Mouse (Mus musculus): Measurements from ENCODE around the gene Tmem8b.

The Tmem8b gene

DNA sequence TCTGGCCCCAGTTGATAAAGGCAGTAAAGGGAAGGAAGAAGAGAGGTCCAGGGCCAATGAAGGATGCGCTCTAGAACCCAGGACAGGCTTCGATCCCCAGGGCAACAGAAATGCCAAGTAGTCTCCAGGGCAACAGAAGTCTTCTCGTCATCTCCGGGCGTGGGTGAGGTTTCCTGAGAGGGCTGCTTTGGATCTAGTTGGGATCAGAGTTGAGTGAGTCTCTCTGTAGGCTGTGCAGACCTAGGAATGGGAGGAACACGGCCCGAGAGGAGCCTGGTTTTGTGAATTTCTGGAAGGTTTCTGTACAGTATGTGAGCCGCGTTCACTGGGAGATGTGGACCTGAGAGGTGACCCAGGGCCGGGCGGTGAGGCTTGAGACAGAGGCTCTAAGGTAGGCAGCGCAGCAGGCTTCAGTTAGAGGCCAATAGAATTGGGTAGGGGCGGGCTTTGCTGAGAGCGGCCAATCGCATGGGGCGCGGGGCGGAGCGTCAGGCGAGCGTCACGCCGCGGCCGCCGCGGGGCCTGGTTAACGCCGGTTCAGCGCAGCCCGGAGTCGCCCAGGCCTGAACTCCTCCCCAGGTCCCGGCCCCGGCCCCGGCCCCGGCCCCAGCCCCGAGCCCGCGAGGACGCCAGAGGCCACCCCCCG lies at the start of gene Tmem8b, which contains the start of gene Fam221b:
Tmem8b (plus strand) TSS at position 190 of the 646 bp plus-strand sequence.
Fam221b (minus strand) TSS at position 364 of the 646 bp plus-strand sequence.
- peak; percentile 77 for DNase-seq (ENCODE audit: low spot score)

DNA sequence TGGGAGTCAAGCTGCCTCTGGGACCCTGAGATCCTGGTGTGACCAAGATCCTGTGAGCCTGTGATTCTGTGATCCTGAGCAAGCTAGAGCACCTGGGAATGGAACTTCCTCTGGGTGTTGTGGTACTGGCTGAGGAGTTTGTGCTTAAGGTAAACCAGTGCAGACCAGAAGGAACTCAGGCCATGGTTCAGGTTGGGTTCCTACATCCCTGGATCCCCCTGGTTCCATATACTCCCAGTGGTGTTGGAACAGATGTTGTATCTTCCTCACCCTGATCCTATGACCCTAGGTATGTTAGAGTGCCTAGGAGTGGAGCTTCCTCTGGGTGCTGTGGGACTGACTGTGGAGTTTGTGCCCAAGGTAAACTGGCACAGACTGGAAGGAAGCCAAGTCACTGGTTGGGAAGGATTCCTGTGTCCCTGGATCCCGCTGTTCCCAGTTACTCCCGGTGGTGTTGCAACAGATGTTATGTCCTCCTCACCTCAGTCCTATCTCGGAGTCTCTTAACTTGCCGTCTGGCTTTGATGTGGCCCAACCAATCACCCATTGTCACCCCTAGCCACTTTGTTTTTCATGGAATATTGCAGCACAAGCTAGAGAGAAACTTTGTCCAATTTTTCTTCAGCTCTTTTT lies 48.5 kb upstream of the Tmem8b start:
- DNase-seq (ENCODE audit: low spot score), result no peak

DNA sequence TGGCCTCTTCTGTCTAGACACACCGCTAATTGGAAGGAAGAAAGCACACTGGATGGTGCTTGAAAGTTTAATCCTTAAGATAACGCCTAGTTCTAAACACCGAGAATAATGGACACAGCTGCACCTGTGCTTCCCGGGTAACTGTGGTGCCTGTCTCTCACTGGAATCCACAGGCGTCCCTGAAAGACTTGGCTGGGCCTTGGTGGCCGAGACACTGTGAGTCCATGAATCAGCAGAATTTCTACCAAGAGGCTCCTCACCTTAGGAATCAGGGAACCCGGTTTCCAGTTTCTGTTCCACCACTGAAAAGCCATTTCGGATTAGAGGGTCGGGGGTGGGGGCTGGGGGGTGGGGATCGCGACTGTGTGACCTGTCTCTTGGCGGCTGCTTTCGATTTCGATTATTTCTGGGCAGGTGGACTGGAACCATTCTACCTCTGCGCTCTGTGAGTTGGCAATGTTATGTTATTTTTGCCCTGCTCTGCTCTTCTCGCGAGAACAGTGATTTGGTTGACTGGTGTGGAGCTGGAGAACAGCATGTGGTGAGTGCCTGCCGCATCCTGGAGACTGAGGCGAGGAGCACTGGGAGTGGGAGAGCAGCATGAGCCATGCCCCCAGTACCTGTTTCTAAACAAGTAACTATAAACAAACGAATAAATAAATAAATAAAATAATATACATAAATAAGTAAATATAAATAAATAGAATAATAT lies 39.5 kb upstream of the Tmem8b start:
- peak; percentile 49 for DNase-seq (ENCODE audit: low spot score)

DNA sequence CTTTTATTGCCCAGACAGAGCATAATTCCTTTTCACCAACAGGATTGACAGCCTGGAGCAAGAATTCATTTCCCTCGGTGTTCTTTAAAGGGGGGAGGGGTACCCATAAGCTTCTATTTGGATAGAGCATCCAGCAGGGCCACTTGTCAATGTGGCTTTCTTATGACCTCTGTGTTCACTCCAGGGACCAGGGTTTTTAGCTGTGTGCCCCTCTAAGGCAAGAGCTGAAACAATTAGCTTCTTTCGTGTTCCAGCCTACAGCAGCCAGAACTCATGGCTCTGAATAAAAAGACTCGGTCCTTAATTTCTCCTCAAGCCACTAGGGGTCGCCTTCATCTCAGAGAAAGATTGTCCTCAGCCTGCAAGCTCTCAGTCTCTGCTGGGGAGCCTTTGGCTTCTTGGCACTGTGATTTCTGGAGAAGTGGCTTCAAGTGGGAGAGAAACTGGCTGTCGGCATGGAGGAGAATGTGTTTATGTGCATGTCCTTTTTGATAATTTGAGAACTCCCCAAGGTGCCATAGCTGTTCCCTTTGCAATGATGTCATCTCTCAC lies 38.7 kb upstream of the Tmem8b start:
- DNase-seq (ENCODE audit: low spot score), result peak; percentile 73

DNA sequence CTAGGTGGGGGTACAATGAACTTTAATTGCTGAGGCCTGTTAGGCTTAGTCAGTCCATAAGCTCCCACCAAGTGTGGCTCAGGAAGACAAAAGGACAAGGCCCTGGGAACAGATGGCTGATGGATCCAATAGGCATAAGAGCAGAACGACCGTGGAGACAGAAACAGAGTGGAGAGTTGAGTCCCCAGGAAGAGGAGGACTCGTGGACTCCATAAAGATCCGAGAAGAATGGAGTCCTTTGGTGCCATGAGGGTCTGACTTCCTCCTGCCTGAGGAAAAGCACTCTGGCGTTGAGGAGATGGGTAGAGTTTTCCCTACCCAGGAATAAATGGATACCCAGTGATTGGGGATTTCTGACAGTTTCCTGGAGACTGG lies 38.1 kb upstream of the Tmem8b start:
- no peak for DNase-seq (ENCODE audit: low spot score)

DNA sequence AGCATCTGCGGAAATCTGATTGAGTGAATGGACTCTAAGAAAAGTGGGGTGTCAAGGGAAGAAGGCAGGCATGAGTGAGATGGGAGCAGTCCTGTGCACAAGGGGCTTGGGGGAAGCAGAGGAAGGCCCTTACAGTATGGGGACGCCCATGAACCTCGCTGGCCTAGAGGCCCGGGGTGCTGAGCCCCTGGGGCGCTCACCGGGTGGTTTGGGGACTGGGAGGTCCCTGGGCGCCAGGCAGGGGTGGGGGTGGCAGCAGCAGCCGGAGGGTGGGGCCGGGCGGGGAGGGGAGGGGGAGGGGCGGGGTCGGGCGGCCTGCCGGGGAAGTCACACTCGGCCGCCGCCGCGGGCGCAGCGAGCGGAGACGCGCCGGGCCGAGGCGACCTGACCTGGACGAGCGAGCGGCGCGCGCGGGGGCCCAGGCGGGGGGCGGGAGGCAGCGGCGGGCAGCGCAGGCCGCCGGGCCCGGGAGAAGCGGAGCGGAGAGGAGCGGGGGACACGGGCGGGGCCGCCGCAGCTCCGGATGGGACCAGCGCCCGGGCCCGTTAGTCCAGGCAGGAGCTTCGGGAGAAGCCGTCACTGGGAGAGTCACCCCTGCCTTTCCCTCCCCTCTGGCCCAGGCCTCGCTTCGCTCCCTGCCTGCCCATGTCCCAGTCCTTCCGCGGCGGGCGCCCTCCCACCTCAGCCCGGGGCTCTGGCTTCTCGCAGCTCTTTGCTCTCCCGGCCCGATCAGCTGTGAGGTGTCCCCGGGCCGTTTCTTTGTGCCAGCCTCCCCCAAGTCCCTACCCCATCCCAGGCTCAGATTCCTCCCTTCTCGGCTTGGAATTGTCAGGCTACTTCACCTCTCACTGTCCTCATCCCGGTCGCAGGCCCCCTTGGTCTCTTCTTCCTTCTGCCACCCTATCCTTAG lies 37.5 kb upstream of the Tmem8b start, which contains the start of gene Npr2:
Npr2 (plus strand) TSS at position 890 of the 910 bp plus-strand sequence.
- DNase-seq (ENCODE audit: low spot score), result no peak

DNA sequence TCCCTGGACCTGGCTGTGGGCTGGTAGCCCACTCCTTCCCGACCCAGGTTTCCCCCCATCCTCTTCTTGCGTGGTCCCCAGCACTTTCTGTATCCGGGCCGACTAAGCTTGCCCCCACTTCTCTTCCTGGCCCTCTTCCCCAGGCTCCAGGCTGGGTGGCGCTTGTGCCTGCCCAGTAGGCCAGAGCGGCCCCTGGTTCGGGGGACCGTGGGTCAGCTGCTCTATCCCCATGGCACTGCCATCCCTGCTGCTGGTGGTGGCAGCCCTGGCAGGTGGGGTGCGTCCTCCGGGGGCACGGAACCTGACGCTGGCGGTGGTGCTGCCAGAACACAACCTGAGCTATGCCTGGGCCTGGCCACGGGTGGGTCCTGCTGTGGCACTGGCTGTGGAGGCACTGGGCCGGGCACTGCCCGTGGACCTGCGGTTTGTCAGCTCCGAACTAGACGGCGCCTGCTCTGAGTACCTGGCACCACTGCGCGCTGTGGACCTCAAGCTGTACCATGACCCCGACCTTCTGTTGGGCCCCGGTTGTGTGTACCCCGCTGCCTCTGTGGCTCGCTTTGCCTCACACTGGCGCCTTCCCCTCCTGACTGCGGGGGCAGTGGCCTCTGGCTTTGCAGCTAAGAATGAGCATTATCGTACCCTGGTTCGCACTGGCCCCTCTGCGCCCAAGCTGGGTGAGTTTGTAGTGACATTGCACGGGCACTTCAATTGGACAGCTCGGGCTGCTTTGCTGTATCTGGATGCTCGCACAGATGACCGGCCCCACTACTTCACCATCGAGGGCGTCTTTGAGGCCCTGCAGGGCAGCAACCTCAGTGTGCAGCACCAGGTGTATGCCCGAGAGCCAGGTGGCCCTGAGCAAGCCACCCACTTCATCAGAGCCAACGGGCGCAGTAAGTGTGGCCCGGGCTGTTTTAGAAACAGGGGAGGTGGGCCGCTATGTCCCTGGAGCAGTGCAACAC lies 36.5 kb upstream of the Tmem8b start:
- no peak for DNase-seq (ENCODE audit: low spot score)

DNA sequence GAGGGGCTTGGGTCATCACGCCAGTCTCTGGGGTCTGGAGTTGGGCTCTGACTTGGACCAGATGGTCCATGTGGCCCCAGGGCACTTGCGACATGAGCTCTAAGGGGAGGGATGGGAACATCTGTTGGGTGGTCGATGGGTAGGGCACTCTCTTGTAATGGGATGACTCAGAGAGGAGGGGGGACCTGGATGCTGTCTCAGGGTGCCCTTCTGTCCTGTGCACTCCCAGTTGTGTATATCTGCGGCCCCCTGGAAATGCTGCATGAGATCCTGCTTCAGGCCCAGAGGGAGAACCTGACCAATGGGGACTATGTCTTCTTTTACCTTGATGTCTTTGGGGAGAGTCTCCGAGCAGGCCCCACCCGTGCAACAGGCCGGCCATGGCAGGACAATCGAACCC lies 35.5 kb upstream of the Tmem8b start:
- no peak for DNase-seq (ENCODE audit: low spot score)

DNA sequence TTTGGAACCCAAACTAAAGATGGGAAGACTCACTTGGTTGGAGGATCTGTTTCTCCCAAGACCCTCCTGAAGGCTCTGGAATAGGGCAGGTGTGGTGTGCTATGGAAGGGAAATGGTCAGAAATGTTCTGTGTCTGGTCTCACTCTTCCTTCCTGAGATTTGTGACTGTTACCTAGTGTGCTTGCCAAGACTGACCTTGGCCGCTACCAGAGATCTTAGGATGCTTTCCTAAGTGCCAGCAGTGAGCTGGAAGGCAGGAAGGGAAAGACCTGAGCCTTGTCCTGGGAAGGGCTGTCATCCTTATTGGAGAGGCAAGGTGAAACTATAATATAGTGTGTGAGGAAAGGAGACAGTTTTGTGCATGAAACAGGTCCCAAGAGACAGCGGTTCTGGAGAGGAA lies 35.0 kb upstream of the Tmem8b start:
- DNase-seq (ENCODE audit: low spot score), result no peak

DNA sequence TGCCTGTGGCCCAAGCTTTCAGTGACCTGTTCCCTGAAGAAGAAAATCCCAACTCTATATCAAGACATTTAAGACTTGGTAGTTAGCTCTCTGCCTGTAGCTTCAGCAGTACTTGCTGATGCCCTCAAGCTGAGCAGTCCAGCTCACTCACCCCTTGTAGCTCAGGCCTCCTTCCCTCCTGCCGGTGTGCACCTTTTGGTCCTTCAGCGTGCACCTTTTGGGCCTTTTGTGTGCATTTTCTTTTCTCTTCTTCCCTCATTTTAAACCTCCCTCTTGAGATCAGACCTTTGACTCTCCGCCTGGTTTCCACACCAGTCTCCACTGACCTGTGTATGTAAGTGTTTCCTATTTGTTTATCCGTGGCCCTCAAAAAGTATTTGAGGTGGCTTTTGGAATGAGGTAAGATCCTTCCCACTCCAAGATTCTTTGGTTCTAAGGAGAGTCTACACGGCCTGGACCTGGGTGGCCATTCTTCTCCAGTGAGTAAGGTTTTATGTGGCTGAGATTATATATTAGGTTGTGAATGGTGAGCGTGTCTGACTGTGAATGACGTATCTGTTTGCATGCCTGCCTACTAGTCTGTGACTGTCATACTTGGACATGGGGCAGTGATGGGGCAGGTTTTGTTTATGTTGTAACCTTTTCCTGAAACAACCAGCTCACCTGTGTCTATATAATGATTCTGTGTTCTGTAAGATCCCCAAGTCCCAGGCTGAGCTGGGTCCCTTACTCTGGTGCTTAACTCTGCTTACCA lies 34.0 kb upstream of the Tmem8b start:
- DNase-seq (ENCODE audit: low spot score), result no peak

DNA sequence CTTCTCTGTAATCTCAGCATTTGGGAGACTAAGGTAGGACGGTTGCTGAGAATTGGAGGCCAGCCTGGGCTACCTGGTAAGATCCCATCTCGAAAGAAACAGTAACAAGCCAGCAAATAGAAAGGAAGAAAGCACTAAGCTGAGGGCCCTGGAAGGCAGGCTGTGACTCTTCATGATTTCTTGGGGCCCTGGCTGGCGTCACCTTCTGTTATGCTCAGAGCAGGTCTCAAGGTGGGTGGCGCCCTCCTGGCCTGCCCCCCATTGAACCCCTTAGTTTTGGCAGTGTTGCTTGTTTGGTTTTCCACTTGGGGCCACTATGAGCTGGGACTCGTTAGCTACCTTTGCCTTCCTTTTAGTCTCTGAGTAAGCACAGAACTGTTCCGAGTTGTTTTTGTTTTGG lies 32.0 kb upstream of the Tmem8b start:
- no peak for DNase-seq (ENCODE audit: low spot score)

DNA sequence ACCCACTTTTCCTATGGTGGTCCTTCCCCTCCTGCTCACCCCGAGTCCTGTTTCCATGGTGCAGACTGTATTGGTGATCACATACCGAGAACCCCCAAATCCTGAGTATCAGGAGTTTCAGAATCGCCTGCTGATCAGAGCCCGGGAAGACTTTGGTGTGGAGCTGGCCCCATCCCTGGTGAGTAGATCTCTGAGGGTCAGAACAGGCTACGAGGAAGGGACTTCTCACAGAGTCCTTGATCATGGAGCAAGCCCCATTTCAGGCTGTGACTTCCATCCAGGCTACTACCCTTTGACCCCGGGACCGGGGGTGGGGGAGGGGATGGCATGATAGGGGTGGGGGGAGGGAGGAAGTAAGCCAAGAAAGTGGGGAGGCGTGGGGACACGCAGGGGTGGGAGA lies 28.7 kb upstream of the Tmem8b start:
- DNase-seq (ENCODE audit: low spot score), result no peak

DNA sequence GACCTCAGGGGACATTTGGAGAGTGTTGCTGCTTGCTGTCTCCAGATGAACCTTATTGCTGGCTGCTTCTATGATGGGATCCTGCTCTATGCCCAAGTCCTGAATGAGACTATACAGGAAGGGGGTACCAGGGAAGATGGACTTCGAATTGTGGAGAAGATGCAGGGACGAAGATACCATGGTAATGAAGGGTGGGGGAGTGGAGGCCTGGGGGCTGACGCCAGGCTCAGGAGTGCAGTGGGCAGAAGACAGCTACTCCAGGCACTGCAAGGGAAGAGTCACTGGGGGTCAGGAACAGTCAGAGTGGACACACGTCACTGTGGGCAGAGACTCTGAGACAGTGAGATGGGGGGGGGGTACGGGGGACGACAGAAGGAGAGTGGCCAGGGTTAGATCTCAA lies 28.3 kb upstream of the Tmem8b start:
- no peak for DNase-seq (ENCODE audit: low spot score)

DNA sequence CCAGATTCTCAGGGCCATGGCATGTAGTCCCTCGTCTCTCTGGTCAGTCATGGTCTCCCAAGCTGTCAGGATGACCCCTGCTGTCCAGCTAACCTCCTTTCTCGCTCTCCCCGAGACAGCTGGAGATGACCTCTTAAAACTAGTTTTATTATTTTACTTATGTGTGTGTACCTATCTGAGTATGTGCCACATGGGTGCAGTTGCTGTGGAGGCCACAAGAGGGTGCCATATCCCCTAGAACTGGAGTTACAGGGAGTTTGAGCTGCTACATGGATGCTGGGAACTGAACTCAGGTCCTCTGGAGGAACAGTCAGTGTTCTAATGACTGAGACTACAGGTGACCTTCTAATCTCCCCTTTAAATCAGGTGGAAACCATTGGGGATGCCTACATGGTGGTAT lies 19.0 kb upstream of the Tmem8b start:
- no peak for DNase-seq (ENCODE audit: low spot score)

DNA sequence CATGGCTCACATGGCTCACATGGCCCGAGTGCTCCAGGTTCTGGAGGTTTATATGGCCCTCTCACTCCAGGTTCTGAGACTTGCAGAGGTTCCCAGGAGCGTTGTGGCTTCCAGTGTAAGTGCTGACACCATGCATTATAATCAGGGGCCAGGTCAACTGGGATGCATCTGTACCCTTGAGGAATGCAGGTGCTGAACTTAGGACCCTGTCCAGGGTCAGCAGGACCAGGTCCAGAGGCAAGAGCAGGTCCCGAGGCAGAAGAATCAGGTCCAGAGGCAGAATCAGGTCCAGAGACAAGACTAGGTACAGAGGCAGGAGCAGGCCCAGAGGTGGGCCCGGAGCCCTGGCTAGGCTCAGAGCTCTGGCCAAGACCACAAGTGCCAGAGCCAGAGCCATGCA lies 16.0 kb upstream of the Tmem8b start:
- DNase-seq (ENCODE audit: low spot score), result no peak

DNA sequence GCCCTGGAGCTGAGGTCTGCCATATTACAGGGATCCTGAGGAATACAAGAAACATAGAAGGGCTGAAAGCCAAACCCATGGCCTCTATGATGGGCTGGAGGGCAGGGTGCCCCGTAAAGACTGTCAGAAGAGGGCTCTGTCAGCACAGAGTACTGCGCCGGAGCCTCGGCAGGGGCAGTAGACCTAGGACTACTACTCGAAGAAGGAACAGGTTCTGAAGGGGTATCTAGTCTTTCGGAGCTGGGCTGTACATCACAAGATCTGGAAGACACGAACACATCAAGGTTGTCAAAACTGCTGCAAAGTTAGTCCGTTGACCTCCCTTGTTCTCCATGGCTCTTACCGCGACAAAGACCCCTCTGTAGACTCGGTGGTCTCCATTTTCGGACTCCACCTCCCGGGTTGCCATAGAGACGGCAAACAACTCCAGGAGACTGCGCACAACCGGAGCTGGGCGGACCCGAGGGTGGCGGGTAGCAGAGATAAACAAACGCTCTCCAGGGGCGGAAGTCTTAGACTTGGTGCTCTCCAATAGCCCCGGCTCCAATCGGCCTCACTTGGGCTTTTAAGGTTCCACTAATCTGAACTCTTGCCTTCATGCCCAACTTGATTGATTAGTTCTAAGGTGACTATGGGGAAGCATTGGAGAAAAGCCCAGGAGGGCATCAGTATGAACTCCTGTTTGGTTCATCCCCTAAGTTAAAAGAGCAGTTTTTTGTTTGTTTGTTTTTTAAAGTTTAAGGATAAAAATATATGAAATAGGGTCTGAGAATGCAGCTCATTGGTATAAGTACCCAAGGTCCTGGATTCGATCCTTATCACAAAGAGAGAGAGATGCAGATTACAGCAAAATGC lies 15.4 kb upstream of the Tmem8b start, which contains the start of gene Spag8:
Spag8 (minus strand) TSS at position 434 of the 855 bp plus-strand sequence.
- DNase-seq (ENCODE audit: low spot score), result no peak

DNA sequence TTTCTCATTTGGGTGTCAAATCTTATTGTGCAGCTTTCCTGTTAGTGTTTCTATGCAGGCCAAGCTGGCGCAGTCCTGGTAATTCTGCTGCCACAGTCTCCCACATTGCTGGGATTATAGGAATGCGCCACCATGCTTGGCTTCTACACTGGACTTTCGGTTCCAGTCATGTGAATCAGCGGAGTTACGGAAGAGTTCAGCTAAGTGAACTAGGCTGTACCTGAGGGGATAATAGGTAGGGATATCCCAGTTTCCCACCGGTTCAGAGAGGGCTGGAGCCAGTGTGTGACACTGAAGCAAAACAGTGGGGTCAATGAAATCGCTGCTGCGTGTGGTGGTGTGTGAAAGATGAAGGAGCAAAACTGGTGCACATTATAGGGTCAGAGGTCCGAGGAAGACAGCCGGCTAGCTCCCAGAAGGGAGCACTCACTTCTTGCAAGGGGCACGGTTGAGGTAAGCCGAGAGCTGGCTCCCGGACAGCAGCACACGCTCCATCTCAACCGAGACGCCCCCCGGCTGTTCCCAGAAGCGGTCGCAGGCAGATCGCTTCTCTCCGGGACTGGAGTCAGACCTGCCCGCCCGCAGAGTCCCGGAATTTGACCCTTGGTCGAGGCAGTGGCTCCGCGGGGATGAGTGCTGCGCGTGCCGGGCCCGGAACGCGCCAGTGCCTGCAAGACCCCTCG lies 13.0 kb upstream of the Tmem8b start:
- DNase-seq (ENCODE audit: low spot score), result no peak

Measured in MN1 (cell line).